Mouse (Mus musculus) left cerebral cortex, adult 9 months (tissue): ENCODE data around the gene C1qtnf7.

ENCODE experiments used
- DNase-seq, 2 experiments: peaks; one replicate each; pipeline ENCODE4 v3.0.0; 2022; ENCODE audit warnings: low spot score in 2 of 2

C1qtnf7 gene

DNA sequence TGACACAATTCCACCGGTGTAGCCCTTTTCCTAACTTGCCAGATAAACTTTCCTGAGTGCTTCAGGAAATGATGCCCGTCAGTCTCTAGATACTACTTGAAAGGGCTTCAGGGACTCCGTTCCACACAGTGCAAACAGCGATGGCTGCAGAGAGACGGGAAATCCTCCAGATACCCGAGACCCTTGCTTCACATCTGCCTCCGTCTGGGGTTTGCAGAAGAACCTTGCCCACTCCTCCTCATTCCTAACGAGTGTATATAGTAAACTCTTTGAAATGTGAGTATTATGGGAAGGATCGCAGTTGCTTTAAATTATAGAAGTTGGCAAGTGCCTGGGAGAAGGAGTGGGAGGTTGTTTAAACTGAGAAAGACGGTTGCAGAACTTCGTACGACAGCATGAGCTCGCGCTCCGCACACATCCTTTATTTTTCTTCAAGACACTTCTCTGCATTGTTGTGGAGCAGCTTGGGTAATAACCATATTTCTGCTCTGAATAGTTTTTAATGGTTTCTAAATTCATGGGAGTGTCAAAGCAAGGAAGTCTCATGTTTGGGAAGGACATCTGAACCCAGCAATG is at the start of gene C1qtnf7:
TSS of gene C1qtnf7 (plus strand) at position 138 of the 576 bp plus-strand sequence.
- peak in 1 of 2 experiments; percentile 11 for DNase-seq

DNA sequence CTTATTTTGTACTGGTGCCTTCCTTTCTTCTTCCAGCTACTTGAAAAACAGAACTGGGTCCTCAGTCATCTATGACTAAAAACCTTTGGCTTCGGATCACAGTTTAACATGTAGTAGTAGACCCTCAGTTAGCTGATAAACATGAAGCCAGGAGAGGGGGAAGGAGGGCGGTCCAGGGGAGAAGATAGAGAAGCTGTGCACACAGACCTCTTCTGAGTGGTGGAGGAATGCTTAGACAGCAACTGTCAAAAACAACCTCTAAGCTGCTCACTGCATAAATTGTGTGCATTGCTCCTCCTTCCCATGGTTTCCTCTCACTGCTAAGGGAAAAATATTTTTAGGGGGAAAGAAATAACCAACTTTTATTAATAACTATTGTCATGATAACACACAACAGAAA is 48.6 kb upstream of the C1qtnf7 start:
- no peak for DNase-seq

DNA sequence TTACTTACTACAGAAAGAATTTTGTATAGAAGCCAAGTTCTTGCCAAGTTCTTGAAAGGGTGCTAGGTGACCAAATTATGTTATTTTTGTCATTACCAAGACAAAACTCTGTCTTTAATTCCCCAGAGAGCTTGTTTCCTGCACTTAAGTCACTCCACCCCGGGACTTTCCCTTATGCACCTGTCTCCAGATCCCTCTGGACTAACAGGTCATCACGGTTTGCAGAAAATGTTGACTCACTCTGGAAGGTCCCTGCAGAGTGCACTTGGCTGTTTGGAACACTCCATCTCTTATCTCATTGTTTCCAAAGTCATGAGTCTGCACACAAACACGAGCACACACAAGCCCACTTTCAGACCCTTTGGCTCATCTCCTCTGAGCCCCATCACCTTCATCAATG is 48.1 kb upstream of the C1qtnf7 start:
- no peak for DNase-seq

DNA sequence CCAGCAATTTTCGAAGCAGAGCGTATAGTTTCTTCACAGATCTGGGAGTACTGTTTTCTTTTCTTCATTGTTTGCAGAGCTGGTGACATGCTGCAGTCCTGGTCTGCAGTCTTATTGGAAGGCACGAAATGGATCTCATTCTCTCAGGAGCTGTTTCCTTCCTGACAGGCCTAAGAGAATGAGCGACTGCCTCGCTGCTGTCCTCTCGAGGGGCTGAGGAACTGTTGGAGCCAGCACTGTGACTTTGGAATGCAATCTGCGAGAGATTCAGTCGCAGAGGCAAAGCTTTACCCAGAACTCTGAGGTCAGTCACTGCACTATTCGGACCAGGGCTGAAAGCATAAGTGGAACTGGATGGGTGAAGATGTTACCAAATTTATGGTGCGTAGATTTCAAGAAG is 46.4 kb upstream of the C1qtnf7 start:
- DNase-seq = no peak

DNA sequence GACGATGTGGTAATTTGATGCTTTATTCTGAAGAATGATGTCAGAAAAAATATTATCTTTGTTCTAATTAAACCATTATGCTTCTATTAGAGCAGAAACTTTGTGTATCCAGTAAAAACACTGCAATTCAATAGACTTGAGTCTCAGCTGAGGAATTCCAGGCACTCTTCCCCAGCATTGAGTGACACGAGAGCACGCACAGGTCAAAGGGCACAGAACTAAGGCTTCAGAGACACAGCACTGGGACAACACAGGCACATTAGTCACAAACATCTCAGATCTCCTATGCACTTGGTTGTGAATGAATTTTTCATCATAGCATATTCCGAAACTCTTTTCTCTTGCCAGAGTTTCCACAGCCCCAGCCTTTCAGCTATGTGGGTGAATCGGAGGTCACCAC is 37.4 kb upstream of the C1qtnf7 start:
- DNase-seq = no peak

DNA sequence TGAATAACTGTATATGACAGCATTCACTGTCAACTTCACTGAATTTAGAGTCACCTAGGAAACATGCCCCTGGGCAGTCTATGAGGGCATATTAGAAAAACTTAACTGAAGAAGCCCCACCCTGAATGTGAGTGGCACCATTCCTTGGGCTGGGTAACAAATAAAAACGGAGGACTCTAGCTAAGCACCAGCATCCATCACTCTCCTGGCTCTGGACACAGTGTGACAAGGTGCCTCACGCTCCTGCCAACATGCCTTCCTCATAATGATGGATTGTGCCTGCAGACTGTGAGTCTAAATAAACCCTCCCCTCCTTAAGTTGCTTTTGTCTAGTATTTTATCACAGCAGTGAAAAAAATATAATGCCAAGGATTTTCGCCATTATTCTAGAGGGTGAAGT is 35.3 kb upstream of the C1qtnf7 start:
- no peak for DNase-seq

DNA sequence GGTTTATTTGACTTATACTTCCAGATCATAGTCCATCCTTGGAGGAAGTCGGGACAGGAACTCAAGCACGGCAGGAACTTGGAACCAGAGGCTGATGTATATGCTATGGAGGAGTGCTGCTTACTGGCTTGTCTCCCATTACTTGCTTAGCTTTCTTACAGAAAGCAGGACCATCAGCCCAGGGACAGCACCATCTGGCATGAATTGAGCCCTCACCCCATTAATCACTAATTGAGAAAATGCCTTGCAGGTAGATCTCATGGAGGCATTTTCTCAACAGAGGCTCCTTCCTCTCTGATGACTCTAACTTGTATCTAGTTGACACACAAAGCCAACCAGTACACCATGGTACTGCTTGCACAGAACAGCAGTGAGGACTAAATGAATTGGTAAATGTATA is 34.6 kb upstream of the C1qtnf7 start:
- no peak for DNase-seq

DNA sequence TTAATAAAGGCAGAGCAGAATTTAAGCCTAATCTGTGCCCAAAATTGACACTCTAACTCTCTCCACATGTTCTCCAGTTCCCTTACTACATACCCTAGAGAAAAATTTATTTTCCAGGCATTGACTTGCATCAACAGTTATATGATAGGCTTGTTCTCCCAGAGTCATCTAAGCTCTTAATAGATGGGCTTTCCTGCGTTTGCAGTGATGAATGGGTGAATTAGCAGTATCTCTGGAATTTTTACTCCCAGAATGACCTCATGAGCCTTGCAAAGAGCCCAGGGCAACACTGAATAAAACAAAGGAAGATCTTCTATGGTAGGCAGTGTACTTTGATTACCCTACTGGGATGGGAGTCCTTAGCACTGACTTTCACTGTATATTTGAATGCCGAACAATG is 33.5 kb upstream of the C1qtnf7 start:
- DNase-seq = no peak

DNA sequence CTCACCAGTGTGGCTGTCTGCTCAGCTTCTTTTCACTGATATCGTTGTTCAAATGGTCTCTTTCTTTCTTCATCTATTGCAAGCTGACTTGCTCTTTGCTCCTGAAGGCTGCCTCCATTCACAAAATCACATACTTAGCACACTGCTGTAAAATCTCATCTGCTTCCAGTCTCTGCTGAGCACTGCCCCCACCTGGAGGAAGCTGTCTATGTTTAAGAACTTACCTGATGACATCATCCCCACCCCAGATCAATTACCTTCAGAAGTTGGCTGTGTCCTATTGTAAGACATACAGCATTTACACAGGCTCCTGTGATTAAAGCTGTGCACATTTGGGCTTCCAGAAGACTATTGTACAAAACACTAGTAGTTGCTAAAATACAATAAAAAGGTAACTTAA is 13.5 kb upstream of the C1qtnf7 start:
- no peak for DNase-seq

DNA sequence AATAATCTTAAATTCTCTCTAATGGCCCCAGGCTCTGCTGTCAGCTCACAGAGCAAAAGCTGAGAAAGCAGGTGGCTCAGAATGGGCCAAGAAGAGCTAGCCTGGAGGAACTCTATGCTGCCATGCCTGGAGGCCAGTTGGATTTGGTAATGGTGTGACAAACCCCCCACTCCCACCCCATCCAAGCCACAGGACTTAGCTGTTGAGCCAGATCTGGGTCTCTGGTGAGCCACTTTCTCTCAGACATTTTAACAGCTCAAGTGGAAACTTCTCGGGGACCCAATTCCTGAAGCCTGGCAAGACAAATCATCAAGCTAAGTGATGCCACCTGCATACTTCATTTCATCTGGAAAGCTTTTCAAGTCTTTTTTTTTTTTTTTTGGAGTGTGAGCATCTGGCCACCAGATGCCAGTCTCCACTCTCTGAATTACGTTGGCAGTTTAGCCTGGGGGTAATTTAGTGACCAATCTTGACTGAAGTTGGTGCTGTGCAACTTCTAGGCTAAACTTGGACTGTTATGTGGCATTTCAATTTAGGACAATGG is 11.0 kb upstream of the C1qtnf7 start:
- no peak for DNase-seq

DNA sequence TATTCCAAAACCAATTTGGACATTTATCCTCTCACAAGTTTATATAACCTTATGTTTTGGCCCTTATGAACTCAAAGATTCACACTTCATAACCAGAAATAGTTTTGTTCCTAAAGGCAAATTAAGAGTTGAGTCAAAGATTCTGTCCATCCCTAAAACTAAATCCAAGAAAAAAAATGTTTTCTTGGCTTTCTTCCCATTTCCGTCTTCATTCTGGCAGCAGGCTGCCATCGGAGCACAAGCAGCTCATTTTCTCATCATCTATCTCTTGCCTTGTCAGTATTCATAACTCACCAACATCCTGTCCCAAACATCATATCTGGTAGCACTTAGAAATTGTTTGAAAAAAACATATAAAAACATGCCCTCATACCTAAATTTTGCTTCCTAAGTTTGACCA is 6.9 kb upstream of the C1qtnf7 start:
- no peak for DNase-seq

DNA sequence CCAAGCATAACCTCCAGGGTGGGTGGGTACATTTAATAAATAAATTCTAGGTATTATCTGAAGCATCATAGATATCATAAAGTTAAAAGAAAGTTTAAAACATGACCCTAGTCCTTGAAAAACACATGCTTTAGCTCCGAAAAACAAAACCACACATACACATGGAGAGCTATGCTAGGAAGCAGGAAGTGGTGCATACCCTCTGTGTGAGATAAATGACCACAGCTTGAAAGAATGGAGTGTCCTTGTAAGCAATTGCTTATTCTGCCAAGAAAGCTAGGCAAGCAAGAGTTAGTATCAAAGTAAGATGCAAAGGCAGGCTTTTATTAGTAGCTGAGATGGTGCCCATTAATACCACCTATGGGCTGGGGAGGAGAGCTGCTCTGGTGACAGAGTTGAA is 6.4 kb upstream of the C1qtnf7 start:
- no peak for DNase-seq

DNA sequence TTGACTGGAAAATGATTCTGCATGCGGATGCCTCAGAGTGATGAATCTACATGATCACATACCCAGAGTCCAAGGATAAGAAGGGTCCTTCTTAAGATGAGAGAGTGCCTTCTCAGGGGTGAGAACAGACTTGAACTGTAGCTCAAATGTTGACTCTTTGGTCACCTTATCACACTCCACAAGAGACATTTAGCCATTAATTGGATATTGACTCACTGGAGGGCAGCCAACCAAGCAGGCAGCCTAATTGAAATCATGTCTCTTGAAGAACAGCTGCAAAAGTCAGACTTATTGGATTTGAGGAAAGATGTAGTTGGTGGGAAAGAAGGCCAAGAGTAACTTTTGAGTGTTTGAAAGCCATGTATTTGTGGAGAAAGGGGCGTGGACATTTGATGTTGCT is 4.2 kb upstream of the C1qtnf7 start:
- DNase-seq = no peak

DNA sequence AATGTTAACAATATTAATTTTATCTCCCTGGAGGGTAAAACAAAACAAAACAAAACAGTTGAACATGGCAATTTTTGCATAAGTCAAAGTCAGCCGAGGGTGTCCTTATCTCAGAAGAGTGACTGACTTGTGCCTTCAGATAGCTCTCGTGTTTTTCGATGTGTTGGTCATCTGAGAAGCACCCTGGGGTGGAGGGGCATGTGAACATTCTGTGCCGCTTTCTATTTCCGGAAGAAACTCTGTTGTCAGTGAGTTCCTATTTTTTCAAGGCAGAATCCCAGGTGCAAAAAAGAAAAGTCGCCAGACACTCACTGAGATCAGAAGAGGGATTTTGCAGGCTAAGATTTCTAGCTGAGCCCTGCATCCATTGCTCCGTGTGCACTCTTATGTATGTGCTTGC is 1.2 kb downstream of the C1qtnf7 start:
- DNase-seq = no peak

DNA sequence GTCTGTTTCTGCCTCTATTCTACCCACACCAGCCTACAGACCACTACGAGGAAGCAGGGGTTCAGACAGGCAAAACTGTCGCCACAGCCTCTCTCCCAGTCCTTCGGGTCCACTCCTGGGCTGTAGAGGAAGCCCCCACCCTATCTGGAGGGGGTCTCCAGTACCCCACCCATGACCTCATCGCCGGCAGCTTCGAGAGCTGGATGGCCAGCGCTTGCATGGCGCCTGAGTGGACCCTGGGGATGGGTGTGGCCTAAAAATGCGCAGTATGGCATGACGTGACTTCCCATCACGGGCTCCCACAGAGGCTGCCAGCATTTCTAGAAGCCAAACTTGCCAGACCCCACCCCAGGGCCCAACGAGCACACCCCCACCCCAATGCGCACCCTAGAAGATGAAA is 2.0 kb downstream of the C1qtnf7 start:
- no peak for DNase-seq

DNA sequence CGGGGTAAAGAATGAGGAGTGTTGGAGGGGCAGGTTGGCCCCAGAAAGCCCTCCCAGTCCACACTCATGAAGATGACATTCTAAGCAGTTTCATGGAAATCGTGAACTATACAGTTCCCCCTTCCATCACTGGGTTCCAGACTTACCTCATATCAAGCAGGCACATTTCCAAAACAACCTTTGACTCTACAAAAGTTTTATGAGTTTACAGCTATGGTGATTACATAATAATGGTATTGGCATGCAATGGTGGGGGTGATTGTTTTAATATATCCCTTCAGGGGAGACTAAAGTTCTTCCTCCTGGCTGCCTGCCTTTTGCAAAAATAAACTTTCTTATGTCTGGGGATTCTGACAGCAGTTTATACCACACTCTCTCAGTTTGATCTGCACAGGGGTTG is 4.6 kb downstream of the C1qtnf7 start:
- no peak for DNase-seq

DNA sequence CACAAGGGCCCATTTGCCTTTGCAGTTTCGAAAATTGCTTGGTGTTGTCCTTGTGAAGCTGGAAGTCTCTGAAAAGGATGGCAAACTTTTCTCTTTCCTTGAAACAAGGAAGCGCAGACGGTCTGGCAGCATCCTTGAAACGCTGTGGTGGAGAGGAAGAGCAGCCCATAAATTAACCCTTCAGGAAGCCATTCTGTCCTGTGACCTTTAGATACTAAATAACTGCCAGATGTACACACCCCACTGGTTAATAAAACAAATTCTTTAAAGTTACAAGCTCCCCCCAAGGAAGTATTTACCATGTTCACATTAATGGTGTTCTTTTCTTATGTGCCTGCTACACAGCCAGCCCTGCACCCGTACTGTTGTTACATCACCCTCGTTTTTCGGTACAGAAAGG is 6.0 kb downstream of the C1qtnf7 start:
- DNase-seq = no peak

DNA sequence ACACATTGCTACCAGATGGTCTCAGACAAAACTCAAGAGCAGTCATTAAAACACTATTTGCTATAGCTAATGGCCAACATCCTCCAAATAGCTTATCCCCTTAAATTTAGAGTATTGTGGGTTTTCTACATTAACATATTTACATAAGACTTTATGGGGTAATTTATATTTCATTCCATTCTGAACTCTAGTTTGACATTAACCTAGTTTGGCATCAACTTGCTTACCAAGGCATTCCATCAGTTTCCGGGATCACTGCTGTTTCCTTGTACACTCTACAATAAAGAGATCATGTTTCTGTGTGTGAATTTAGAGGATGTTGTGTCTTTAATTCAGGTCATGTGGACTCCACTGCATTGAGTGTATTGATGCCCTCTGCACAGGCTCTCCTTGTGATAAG is 7.5 kb downstream of the C1qtnf7 start:
- DNase-seq = no peak

DNA sequence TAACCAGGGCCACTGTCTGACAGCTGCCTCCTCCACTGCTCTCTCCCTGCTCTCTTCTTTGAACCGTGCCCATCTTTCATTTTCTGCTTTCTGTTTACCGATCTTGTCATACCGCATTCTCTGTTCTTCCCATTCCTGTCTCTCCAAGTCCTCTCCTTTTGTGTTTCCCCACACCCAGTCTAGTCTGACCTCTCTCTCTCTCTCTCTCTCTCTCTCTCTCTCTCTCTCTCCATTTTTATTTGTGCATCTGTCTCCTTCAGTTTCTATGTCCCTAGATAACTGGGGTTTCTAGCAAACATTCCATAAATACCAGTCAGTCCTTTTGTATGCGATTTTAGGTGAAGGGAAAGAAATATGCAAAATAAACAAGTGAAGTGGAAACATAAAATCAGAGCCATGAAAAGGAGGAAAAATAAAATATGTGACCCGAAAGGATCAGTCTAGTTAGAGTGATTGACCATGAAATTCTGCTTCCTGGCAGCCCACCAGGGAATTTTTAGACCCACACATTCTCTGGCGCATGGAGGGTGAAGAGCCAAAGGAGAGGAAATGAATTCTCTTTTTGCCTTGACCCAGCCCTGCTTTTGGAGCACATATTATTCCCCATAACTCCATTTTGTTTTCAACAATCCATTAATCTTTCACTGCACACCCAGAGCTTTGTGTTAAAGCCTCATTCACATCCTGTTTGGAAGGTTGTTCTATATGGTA is 11.7 kb downstream of the C1qtnf7 start:
- no peak for DNase-seq

DNA sequence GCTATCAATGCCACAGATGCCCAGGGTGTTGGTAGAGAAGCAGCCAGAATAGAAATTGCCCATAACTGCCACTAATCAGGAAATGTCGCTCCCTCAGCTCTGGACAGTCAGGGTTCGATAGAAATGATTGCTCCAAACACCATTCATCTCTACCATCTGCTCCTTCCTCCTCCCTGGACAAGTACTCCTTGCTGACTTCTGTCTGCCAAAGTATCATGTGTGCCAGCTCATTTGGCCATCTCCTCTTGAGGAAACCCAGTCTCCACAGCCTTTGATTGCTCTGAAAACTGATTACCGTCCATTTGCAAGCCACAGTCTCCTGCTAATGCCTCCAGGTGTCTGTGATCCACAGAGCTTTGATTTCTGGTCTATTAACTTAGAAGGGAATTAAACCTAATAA is 14.8 kb downstream of the C1qtnf7 start:
- no peak for DNase-seq

DNA sequence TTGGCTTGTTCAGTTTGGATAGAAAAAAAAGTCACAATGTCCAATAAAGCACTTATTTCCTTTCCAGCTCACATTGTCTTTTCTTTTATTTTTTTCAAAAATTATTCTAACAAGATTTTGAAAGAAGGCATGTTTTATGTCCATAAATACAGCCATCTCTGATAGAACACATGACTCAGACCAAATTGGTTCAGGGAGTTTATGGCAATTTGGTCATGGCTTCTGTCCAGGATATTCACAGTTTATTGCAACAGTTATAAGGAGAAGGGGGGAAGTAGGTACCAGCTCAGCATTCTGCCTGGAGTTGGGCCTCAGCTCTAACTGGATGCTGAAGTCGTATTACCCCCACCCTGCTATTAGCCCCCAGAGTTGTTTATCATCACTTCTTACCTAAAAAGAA is 15.5 kb downstream of the C1qtnf7 start:
- no peak for DNase-seq

DNA sequence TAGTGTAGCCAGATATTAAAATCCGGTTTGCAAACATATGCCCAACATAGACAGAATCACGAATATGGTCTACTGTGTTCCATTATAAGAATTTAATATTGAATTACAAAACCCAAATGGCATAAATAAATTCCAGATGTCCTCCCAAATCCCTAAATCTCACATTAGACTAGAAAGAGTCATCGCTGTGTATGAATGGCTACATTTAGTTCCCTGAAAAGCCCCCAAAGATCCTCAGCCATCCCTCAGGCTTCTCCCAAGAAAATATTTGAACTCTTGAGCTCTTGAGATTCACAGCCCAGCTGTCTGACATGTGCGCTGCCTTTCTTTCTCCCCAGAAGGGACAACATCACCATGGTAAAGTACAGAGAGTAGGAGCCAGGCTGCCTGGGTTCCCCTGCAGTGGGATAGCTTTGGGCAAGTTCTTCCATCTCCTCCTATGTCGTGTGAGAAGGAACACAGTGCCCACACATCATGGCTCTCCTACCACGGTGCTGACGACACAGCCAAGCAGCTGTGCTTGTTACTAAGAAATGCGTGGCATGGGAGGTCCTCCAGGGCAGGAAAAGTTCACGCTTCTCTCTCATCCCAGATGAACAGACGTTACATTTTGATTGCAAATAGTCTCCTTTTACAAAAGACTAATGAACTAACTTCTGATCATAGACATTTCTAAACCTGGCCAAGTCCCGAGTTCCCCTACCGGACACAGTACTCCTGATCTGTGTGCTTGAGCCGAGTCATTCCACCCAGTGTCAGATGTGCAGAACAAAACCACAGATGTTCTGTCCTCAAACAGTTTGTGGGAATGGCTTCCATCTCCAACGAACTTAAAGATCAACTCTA is 23.2 kb downstream of the C1qtnf7 start:
- no peak for DNase-seq

DNA sequence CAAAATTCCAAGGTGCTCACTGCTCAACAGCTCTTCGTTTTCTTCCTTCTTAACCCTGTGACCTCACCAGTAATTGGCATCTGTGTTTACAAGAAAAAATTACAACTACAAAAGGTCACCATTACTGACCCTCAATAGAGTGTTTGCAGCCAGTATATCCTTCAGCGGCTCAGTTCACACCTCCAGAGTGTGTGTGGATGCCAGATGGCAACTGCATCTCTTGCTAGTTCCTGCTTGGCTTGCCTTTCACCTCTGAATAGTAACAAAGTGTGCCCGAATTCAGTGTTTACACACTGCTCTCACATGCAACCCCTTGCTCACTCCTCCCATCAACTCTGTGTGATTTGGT is 23.8 kb downstream of the C1qtnf7 start:
- no peak for DNase-seq
